Mouse (Mus musculus) embryonic fibroblast, embryonic 13.5 days (primary cell): ENCODE measurements around the gene Pex6. TPM values are rescaled to one million over a fixed set of nuclear protein-coding genes. Genes with fewer than 3 reads are reported as not detected.

Source experiments
- H3K27ac ChIP-seq: 2 replicates; pipeline ENCODE4 v1.5.1; 2012; ENCODE audit warnings: low read length, control low read depth, inconsistent platforms; ENCODE audit not compliant: insufficient read depth
- H3K4me1 ChIP-seq: 2 replicates; pipeline ENCODE4 v1.6.1; 2011; ENCODE audit warnings: low read length; ENCODE audit not compliant: control insufficient read depth, insufficient read depth
- H3K4me3 ChIP-seq: 2 replicates; pipeline ENCODE4 v1.5.1; 2011; ENCODE audit warnings: mild to moderate bottlenecking, control low read depth, low read length; ENCODE audit not compliant: insufficient read depth
- CTCF ChIP-seq: IDR thresholded peaks from 2 replicates; pipeline ENCODE4 v1.5.1; 2011; ENCODE audit warnings: mild to moderate bottlenecking, control low read depth, low read length, moderate library complexity, borderline replicate concordance; ENCODE audit not compliant: insufficient read depth
- POLR2A ChIP-seq: IDR thresholded peaks from 2 replicates; pipeline ENCODE4 v1.6.1; 2011; ENCODE audit warnings: low read depth, mild to moderate bottlenecking, control low read depth, low read length, moderate library complexity
- polyA plus RNA-seq: library from polyadenylated mRNA; stranded (reverse); fragments of >200 nt; gene quantifications from 2 replicates; pipeline ENCODE4 v1.2.4, GENCODE M21; 2011; ENCODE audit warnings: low read depth; ENCODE audit not compliant: missing spikeins, insufficient read length

Gene Pex6
- polyA plus RNA-seq, 1 experiment = 13.1 TPM

DNA sequence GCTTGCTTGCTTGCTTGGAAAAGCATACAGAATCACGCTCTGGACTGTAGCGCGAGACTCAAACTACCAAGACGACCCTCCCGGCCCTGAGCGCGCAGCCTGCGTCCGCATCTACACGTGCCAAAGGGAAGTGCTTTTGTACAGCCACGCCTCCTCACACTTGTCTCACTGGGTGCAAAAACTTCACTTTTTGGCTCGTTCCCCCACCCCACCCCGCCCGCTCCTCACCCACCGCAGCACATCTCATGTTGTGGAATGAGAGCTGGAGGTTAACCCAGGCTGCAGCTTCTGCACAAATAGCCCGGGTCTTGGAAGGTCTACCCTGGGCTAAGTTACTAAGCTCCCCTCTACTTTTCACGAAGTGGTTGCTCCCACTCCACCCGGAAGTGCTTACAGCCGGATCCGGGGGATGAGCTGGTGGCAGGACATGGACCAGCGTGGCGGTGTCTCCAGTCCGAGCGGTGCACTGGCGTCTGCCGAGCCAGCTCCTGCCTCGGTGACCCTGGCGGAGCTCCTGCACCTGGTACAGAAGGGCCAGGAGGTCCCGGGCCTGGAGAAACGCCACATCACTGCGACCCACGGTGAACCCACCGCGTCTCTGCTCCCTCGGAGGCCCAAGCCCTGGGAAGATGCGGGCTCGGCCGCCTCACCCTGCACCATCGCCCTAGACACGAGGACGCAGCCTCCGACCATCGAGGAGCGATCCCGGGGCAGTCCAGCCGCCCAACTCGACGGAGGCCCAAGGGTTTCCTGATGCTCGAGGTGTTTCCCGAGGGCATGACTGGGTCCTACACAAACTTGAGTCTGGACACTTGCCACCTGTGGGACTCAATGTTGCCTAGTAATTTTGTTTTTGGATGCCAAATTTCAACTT lies 61.4 kb downstream of the Pex6 start, which contains the start of gene 2310039H08Rik:
TSS of gene 2310039H08Rik (plus strand) at position 232 of the 874 bp plus-strand sequence.
- Histone ChIP-seq H3K27ac (peak within 1 kb of the TSS; percentile 87), H3K4me3 (peak within 1 kb of the TSS; percentile 93), H3K4me1 (no peaks in the 10 kb centered on the region)
- TF ChIP-seq CTCF (no peak), POLR2A (peak; percentile 95)

DNA sequence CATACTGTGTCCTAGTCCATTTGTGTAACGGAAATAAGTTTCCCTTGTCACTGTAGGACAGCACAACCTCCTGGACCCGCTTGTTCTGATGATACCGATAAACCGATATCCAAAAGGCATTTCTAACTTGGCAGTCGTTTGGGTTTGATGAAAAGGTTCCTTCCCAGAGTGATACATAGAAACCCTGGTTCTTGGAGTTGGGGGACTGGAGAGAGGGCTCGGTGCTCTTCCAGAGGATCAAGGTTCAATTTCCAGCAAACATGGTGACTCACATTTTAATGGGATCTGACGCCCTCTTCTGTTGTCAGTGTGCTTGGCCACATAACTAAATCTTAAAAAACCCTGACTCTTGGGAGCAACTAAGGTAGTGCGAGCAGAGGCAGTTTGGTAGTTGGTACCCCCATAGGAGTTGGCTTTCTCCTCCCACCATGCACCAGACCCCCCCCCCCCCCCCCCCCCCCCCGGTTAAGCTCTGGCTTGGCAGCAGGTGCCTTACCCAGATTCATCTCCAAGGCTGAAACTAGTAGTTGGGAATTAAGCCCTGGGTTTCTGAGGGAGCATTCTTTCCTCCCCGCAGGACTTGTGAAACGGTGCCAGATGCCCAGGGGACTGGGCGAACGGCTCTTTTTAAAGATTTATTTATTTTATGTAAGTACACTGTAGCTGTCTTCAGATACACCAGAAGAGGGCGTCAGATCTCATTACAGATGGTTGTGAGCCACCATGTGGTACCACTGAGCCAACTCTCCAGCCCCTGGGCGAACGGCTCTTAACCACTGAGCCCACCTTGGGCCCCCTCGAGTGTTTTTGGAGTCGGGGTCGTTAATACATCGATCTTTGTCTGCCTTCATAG lies 62.2 kb downstream of the Pex6 start:
- Histone ChIP-seq H3K27ac (peak overlapping the region; percentile 87), H3K4me3 (peak overlapping the region; percentile 93), H3K4me1 (no peaks in the 10 kb centered on the region)
- TF ChIP-seq POLR2A (peak; percentile 47), CTCF (0 out of 2 replicates have a peak, but pooled peaks have one; percentile 3)

DNA sequence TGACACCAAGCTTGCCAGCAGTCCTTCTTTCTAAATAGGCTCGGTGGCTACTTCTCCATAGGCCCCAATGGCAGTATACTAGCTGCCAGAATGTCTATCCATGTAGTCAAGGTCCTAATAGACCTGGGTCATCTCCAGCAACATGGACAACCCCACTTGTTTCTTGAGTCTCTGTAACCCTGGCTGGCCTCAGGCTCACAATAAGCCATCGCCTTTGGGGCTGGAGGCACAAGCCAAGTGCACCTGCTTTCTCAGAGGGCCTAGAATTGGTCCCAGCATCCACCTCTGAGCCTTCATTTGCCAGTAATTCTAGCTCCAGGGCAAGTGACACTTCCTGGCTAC lies 62.8 kb downstream of the Pex6 start:
- no peak overlapping the region for H3K27ac ChIP-seq
- H3K4me3 ChIP-seq = no peak overlapping the region
- TF ChIP-seq CTCF = no peak
- TF ChIP-seq POLR2A = no peak; the same call in 1 of the 2 replicates
- H3K4me1 ChIP-seq = no peaks in the 10 kb centered on the region

GRCm38 (mm10) chr17:46775070-46775469 lies 63.8 kb downstream of the Pex6 start:
- no peak overlapping the region for H3K4me3 ChIP-seq
- H3K27ac ChIP-seq = no peak overlapping the region
- TF ChIP-seq POLR2A = no peak
- no peak for TF ChIP-seq CTCF
- no peaks in the 10 kb centered on the region for H3K4me1 ChIP-seq

Other genes with a start within 250 kb of the Pex6 start
- gene Ttbk1, start 223.8 kb upstream of the Pex6 start, polyA plus RNA-seq = 0.27 and 0.35 TPM in 2 replicates
- gene Dnph1, start 214.8 kb upstream of the Pex6 start, polyA plus RNA-seq = 7.2 and 9.9 TPM in 2 replicates
- gene Cul9, start 165.1 kb upstream of the Pex6 start, polyA plus RNA-seq = 5.7 and 8.6 TPM in 2 replicates
- 50.9 and 61.2 TPM in 2 replicates for gene Srf, start 155.3 kb upstream of the Pex6 start, polyA plus RNA-seq
- gene Ptk7, start 82.0 kb upstream of the Pex6 start, polyA plus RNA-seq = 145 and 172 TPM in 2 replicates
- 6.5 and 7.2 TPM in 2 replicates for gene Klc4, start 65.4 kb upstream of the Pex6 start, polyA plus RNA-seq
- gene Mrpl2, start 65.2 kb upstream of the Pex6 start, polyA plus RNA-seq = 33.5 and 45.2 TPM in 2 replicates
- gene Cul7, start 61.1 kb upstream of the Pex6 start, polyA plus RNA-seq = 63.6 and 64.4 TPM in 2 replicates
- 29.9 and 32.3 TPM in 2 replicates for gene Rrp36, start 37.1 kb upstream of the Pex6 start, polyA plus RNA-seq
- 111 and 122 TPM in 2 replicates for gene Mea1, start 32.7 kb upstream of the Pex6 start, polyA plus RNA-seq
- 54.6 and 62.1 TPM in 2 replicates for gene Klhdc3, start 30.5 kb upstream of the Pex6 start, polyA plus RNA-seq
- 57.6 and 72.1 TPM in 2 replicates for gene Ppp2r5d, start 6.4 kb upstream of the Pex6 start, polyA plus RNA-seq
- gene Gnmt, start 17.7 kb downstream of the Pex6 start, polyA plus RNA-seq = not detected in 2 replicates
- gene Cnpy3, start 40.8 kb downstream of the Pex6 start, polyA plus RNA-seq = 29.5 and 29.9 TPM in 2 replicates
- gene Ptcra, start 52.2 kb downstream of the Pex6 start, polyA plus RNA-seq = not detected in 2 replicates
- 13.9 and 17.9 TPM in 2 replicates for gene 2310039H08Rik, start 61.2 kb downstream of the Pex6 start, polyA plus RNA-seq
- gene Rpl7l1, start 71.2 kb downstream of the Pex6 start, polyA plus RNA-seq = 115 and 117 TPM in 2 replicates
- gene Bicral, start 147.0 kb downstream of the Pex6 start, polyA plus RNA-seq = 9.4 and 14.0 TPM in 2 replicates
- gene Tbcc, start 179.2 kb downstream of the Pex6 start, polyA plus RNA-seq = 11.5 and 16.5 TPM in 2 replicates
- not detected in 2 replicates for gene Prph2, start 199.0 kb downstream of the Pex6 start, polyA plus RNA-seq